10 mouse cellular contexts compared by ENCODE assay signal in genomic region chr19:12008410-12009380, GRCm38 (mm10). TPM values are rescaled to one million over a fixed set of nuclear protein-coding genes. Genes with fewer than 3 reads are reported as not detected.
DNase-seq lines count a peak whose midpoint lies in the region; ATAC-seq and TF ChIP-seq lines count a peak whose summit lies in the region.
"Had no signal": no experiment of that assay in that cellular context is flagged by ENCODE, and none has a peak within 500 bp of the region (broad histone marks: within the 10 kb centered on the region; RNA-seq: fewer than 3 reads in every experiment).

No protein-coding gene starts in this region.

- no peak overlapping the region for H3K9ac ChIP-seq in ES-E14 (ENCODE audit: insufficient read depth, low read depth, low read length, poor library complexity, severe bottlenecking)
- H3K9ac ChIP-seq in midbrain, embryonic 14.5 days (replicated peaks; ENCODE audit: low read length): no peak overlapping the region

- no peaks in the 10 kb centered on the region for H3K36me3 ChIP-seq in ES-E14 (ENCODE audit: control insufficient read depth, insufficient read depth, low read length, poor library complexity, severe bottlenecking)
- no peaks in the 10 kb centered on the region for H3K36me3 ChIP-seq in midbrain, embryonic 14.5 days (ENCODE audit: control insufficient read depth, insufficient read depth, low read length)

- TF ChIP-seq CTCF in gastrocnemius, adult 2 months (IDR thresholded peaks at IDR 0.05): no peak

- in situ Hi-C loops in ES-E14 (cut with MboI; ENCODE audit: low sequenced_read_pairs in 2 of 2, unreplicated experiment in 2 of 2): loop anchor here in 1 of 2 experiments (25.0 kb wide), 1 partner anchor 779 kb away; the partner anchor contains the start of genes Lpxn and Zfp91

- H3K27me3 ChIP-seq in midbrain, embryonic 14.5 days (ENCODE audit: control insufficient read depth, insufficient read depth, low read length): no peaks in the 10 kb centered on the region
- H3K27me3 ChIP-seq: Patski had no signal

- WGBS in midbrain, embryonic 14.5 days: 22% methylated on average over 17 of the region's 17 CpGs

- DNase-seq in gastrocnemius, adult 2 months: no peak
- DNase-seq in gastrocnemius, postnatal 36 days: no peak
- DNase-seq in ES-E14 (ENCODE audit: low read depth, low spot score): no peak
- peak; percentile 38 for DNase-seq in forelimb bud, embryonic 11.5 days (ENCODE audit: low read depth, low spot score)
- peak; percentile 30 for DNase-seq in midbrain, embryonic 14.5 days
- DNase-seq in spleen, adult 18-20 months: no peak
- DNase-seq in left cerebral cortex, adult 8-10 months (ENCODE audit: low spot score in 2 of 2): no peak
- DNase-seq in cerebellum, postnatal 4 days (ENCODE audit: low spot score in 2 of 2): no peak

- peak overlapping the region; percentile 39 for H3K4me3 ChIP-seq in gastrocnemius, adult 2 months
- peak overlapping the region in 1 of 2 experiments; percentile 9; a peak in 2 of 4 replicates for H3K4me3 ChIP-seq in ES-E14 (ENCODE audit: insufficient read depth in 1 of 2, low read depth in 1 of 2, low read length in 2 of 2, poor library complexity in 1 of 2, severe bottlenecking in 1 of 2)
- no peak overlapping the region for H3K4me3 ChIP-seq in midbrain, embryonic 14.5 days (replicated peaks; ENCODE audit: low read depth, low read length)

- peaks cover 0 to 4% of the 10 kb centered on the region in 2 experiments; a peak in 1 of 4 replicates for H3K4me1 ChIP-seq in ES-E14 (ENCODE audit: control insufficient read depth in 2 of 2, insufficient read depth in 2 of 2, low read length in 2 of 2, poor library complexity in 1 of 2)
- peaks cover 14% of the 10 kb centered on the region for H3K4me1 ChIP-seq in midbrain, embryonic 14.5 days (ENCODE audit: control insufficient read depth, insufficient read depth, low read length)

- no peak for ATAC-seq in midbrain, embryonic 14.5 days (ENCODE audit: low FRiP score, low TSS enrichment)
- ATAC-seq: Patski had no signal

- peak overlapping the region; percentile 38 for H3K27ac ChIP-seq in gastrocnemius, adult 2 months
- no peak overlapping the region for H3K27ac ChIP-seq in ES-E14 (ENCODE audit: insufficient read depth, low read depth, low read length, poor library complexity, severe bottlenecking)
- no peak overlapping the region for H3K27ac ChIP-seq in midbrain, embryonic 14.5 days (replicated peaks; ENCODE audit: low read depth, low read length)
- H3K27ac ChIP-seq: kidney, postnatal 0 days had no signal

- H3K4me2 ChIP-seq in midbrain, embryonic 14.5 days (ENCODE audit: low read length): no peak overlapping the region

- no peaks in the 10 kb centered on the region for H3K9me3 ChIP-seq in ES-E14 (ENCODE audit: control insufficient read depth, insufficient read depth, low read depth, low read length)
- H3K9me3 ChIP-seq in midbrain, embryonic 14.5 days (ENCODE audit: control insufficient read depth, low read length): no peaks in the 10 kb centered on the region

- intact Hi-C loops in gastrocnemius, adult 2 months (cut with DNase I): no loop called here
- intact Hi-C loops in gastrocnemius, postnatal 36 days (cut with DNase I): loop anchor here (5.0 kb wide), 1 partner anchor 41 kb away; the partner anchor contains the start of gene Osbp

TF ChIP-seq in ES-E14, 5 proteins besides CTCF, POLR2A, EP300 and RAD21:
- TF ChIP-seq ZC3H11A (IDR thresholded peaks at IDR 0.05; ENCODE audit: borderline replicate concordance, low read depth, low read length) (no peak), HCFC1 (IDR thresholded peaks at IDR 0.05; ENCODE audit: borderline replicate concordance, insufficient read depth, low read length) (no peak), MAFK (IDR thresholded peaks at IDR 0.05; ENCODE audit: insufficient read depth, low read depth, low read length) (peak; percentile 39; the same call in 1 of the 2 replicates), CHD2 (IDR thresholded peaks at IDR 0.05; ENCODE audit: low read depth, low read length) (no peak), ZNF384 (IDR thresholded peaks at IDR 0.05; ENCODE audit: low read depth, low read length) (no peak)

RNA-seq across cellular contexts. Expression of gene Olfr1423, which starts 32.4 kb away (rescaled TPM):
- not detected for total RNA-seq in gastrocnemius, adult 2 months (2021)
- total RNA-seq in gastrocnemius, postnatal 36 days (2021): not detected
- total RNA-seq in ES-E14 (2012; rRNA removed): 0.11 and 0.27 TPM in 2 replicates
- polyA plus RNA-seq in midbrain, embryonic 14.5 days (2014; fragmentation: Nextera tagmentation; extraction: Ambion mirVana): not detected in 2 replicates
- total RNA-seq in left cerebral cortex, adult 8-10 months (2022): not detected
- polyA plus RNA-seq: kidney, postnatal 0 days; Patski had no signal

RNA-seq across cellular contexts. Expression of gene Osbp, which starts 43.0 kb away (rescaled TPM):
- total RNA-seq in gastrocnemius, adult 2 months (2021): 10 to 100 TPM; 54.3 to 62.9 TPM
- 10 to 100 TPM; 57.0 to 60.8 TPM for total RNA-seq in gastrocnemius, postnatal 36 days (2021)
- 15.8 and 18.5 TPM in 2 replicates for total RNA-seq in ES-E14 (2012; rRNA removed)
- 6.7 and 8.0 TPM in 2 replicates for polyA plus RNA-seq in midbrain, embryonic 14.5 days (2014; fragmentation: Nextera tagmentation; extraction: Ambion mirVana)
- total RNA-seq in left cerebral cortex, adult 8-10 months (2022): 10 to 100 TPM; 56.8 to 62.7 (median 59.6) TPM

RNA-seq across cellular contexts. Expression of gene Olfr1424, which starts 53.8 kb away (rescaled TPM):
- total RNA-seq in gastrocnemius, adult 2 months (2021): not detected
- total RNA-seq in gastrocnemius, postnatal 36 days (2021): not detected
- not detected in 2 replicates for total RNA-seq in ES-E14 (2012; rRNA removed)
- not detected in 2 replicates for polyA plus RNA-seq in midbrain, embryonic 14.5 days (2014; fragmentation: Nextera tagmentation; extraction: Ambion mirVana)
- not detected for total RNA-seq in left cerebral cortex, adult 8-10 months (2022)
- polyA plus RNA-seq: kidney, postnatal 0 days; Patski had no signal

Comparison
In these comparisons a context has a peak if more than half of its experiments do, and no peak if none do; other contexts are left out.
1. DNase-seq: peak in forelimb bud, embryonic 11.5 days (single experiment) and midbrain, embryonic 14.5 days (single experiment); none in gastrocnemius, adult 2 months (single experiment), gastrocnemius, postnatal 36 days (0 of 2), ES-E14 (single experiment), spleen, adult 18-20 months (0 of 2), left cerebral cortex, adult 8-10 months (0 of 2) and cerebellum, postnatal 4 days (0 of 2).